Mouse (Mus musculus): ENCODE results near the gene Tsku. TPM values are rescaled to one million over a fixed set of nuclear protein-coding genes. Genes with fewer than 3 reads are reported as not detected.
A peak's percentile ranks its signal among the peaks of the same experiment; 100 is the strongest.

Gene Tsku
- polyA plus RNA-seq (2012; rRNA removed): 44.0 and 61.0 TPM in 2 replicates
- 28.6 and 31.4 TPM in 2 replicates for polyA plus RNA-seq (2014; fragmentation: Nextera tagmentation; extraction: Ambion mirVana)

- peak within 1 kb of the TSS; percentile 91 for H3K27ac ChIP-seq (replicated peaks; ENCODE audit: low read depth, low read length)
- 1% methylated on average over 44 of the region's 52 CpGs for WGBS
Measured at GRCm38 (mm10) chr7:98361063-98361652, at the start of gene Tsku. Tsku (minus strand) TSS chr7:98361328.

GRCm38 (mm10) chr7:98407615-98408014, 46.5 kb upstream of the Tsku start:
- 75% methylated on average over 5 of the region's 5 CpGs for WGBS
- Histone ChIP-seq H3K4me1 (ENCODE audit: control insufficient read depth, insufficient read depth, low read length) (no peaks in the 10 kb centered on the region), H3K9me3 (ENCODE audit: control insufficient read depth, low read length) (no peaks in the 10 kb centered on the region), H3K9ac (ENCODE audit: low read depth, low read length, severe bottlenecking) (no peak overlapping the region), H3K27ac (replicated peaks; ENCODE audit: low read depth, low read length) (no peak overlapping the region), H3K27me3 (ENCODE audit: control insufficient read depth, insufficient read depth, low read length) (no peaks in the 10 kb centered on the region), H3K36me3 (ENCODE audit: control insufficient read depth, insufficient read depth, low read length) (no peaks in the 10 kb centered on the region), H3K4me3 (replicated peaks; ENCODE audit: low read length) (no peak overlapping the region), H3K4me2 (replicated peaks; ENCODE audit: low read depth, low read length, severe bottlenecking) (no peak overlapping the region)
- no peak for DNase-seq (ENCODE audit: low spot score)
- ATAC-seq (ENCODE audit: low FRiP score, low read depth): no peak
- TF ChIP-seq POLR2A (IDR thresholded peaks at IDR 0.05; ENCODE audit: borderline replicate concordance, extremely low read depth, insufficient read depth, insufficient read length): no peak

More at GRCm38 (mm10) chr7:98361063-98361652, at the start of gene Tsku:
- Histone ChIP-seq H3K9me3 (ENCODE audit: control insufficient read depth, low read length) (no peaks in the 10 kb centered on the region), H3K4me3 (replicated peaks; ENCODE audit: low read length) (peak within 1 kb of the TSS; percentile 79), H3K9ac (ENCODE audit: low read depth, low read length, severe bottlenecking) (peak within 1 kb of the TSS; percentile 85), H3K4me2 (replicated peaks; ENCODE audit: low read depth, low read length, severe bottlenecking) (peak within 1 kb of the TSS; percentile 78), H3K27me3 (ENCODE audit: control insufficient read depth, insufficient read depth, low read length) (no peaks in the 10 kb centered on the region), H3K36me3 (ENCODE audit: control insufficient read depth, insufficient read depth, low read length) (no peaks in the 10 kb centered on the region), H3K4me1 (ENCODE audit: control insufficient read depth, insufficient read depth, low read length) (peaks cover 35% of the 10 kb centered on the region)
- DNase-seq (ENCODE audit: low spot score) (peak; percentile 98), ATAC-seq (ENCODE audit: low FRiP score, low read depth) (peak; percentile 95)
- TF ChIP-seq POLR2A (IDR thresholded peaks at IDR 0.05; ENCODE audit: borderline replicate concordance, extremely low read depth, insufficient read depth, insufficient read length): peak; percentile 66; the same call in 1 of the 2 replicates

GRCm38 (mm10) chr7:98403996-98404395, 42.9 kb upstream of the Tsku start:
- no peak overlapping the region for H3K4me3 ChIP-seq (replicated peaks; ENCODE audit: low read length)
- no peak overlapping the region for H3K4me2 ChIP-seq (replicated peaks; ENCODE audit: low read depth, low read length, severe bottlenecking)
- ATAC-seq (ENCODE audit: low FRiP score, low read depth): no peak
- no peak for DNase-seq (ENCODE audit: low spot score)
- no peaks in the 10 kb centered on the region for H3K4me1 ChIP-seq (ENCODE audit: control insufficient read depth, insufficient read depth, low read length)
- H3K27ac ChIP-seq (replicated peaks; ENCODE audit: low read depth, low read length): no peak overlapping the region
- H3K9me3 ChIP-seq (ENCODE audit: control insufficient read depth, low read length): no peaks in the 10 kb centered on the region
- TF ChIP-seq POLR2A (IDR thresholded peaks at IDR 0.05; ENCODE audit: borderline replicate concordance, extremely low read depth, insufficient read depth, insufficient read length): no peak
- H3K27me3 ChIP-seq (ENCODE audit: control insufficient read depth, insufficient read depth, low read length): no peaks in the 10 kb centered on the region
- H3K36me3 ChIP-seq (ENCODE audit: control insufficient read depth, insufficient read depth, low read length): no peaks in the 10 kb centered on the region
- no peak overlapping the region for H3K9ac ChIP-seq (ENCODE audit: low read depth, low read length, severe bottlenecking)
- 87% methylated on average over 4 of the region's 4 CpGs for WGBS

GRCm38 (mm10) chr7:98402582-98403574, 41.8 kb upstream of the Tsku start:
- WGBS: 45% methylated on average over 15 of the region's 15 CpGs
- no peak for ATAC-seq (ENCODE audit: low FRiP score, low read depth)
- no peak overlapping the region for H3K27ac ChIP-seq (replicated peaks; ENCODE audit: low read depth, low read length)

GRCm38 (mm10) chr7:98392466-98393201, 31.5 kb upstream of the Tsku start:
- Histone ChIP-seq H3K27ac (replicated peaks; ENCODE audit: low read depth, low read length) (no peak overlapping the region), H3K9me3 (ENCODE audit: control insufficient read depth, low read length) (no peaks in the 10 kb centered on the region), H3K27me3 (ENCODE audit: control insufficient read depth, insufficient read depth, low read length) (no peaks in the 10 kb centered on the region), H3K4me1 (ENCODE audit: control insufficient read depth, insufficient read depth, low read length) (peaks cover 12% of the 10 kb centered on the region), H3K4me2 (replicated peaks; ENCODE audit: low read depth, low read length, severe bottlenecking) (no peak overlapping the region), H3K36me3 (ENCODE audit: control insufficient read depth, insufficient read depth, low read length) (no peaks in the 10 kb centered on the region), H3K9ac (ENCODE audit: low read depth, low read length, severe bottlenecking) (no peak overlapping the region), H3K4me3 (replicated peaks; ENCODE audit: low read length) (no peak overlapping the region)
- WGBS: 89% methylated on average over 8 of the region's 8 CpGs
- no peak for TF ChIP-seq POLR2A (IDR thresholded peaks at IDR 0.05; ENCODE audit: borderline replicate concordance, extremely low read depth, insufficient read depth, insufficient read length)
- no peak for DNase-seq (ENCODE audit: low spot score)
- ATAC-seq (ENCODE audit: low FRiP score, low read depth): no peak

More at GRCm38 (mm10) chr7:98402582-98403574, 41.8 kb upstream of the Tsku start:
- no peak for TF ChIP-seq POLR2A (IDR thresholded peaks at IDR 0.05; ENCODE audit: borderline replicate concordance, extremely low read depth, insufficient read depth, insufficient read length)
- H3K4me3 ChIP-seq (replicated peaks; ENCODE audit: low read length): no peak overlapping the region
- no peaks in the 10 kb centered on the region for H3K4me1 ChIP-seq (ENCODE audit: control insufficient read depth, insufficient read depth, low read length)
- H3K36me3 ChIP-seq (ENCODE audit: control insufficient read depth, insufficient read depth, low read length): no peaks in the 10 kb centered on the region
- no peak for DNase-seq (ENCODE audit: low spot score)
- no peak overlapping the region for H3K4me2 ChIP-seq (replicated peaks; ENCODE audit: low read depth, low read length, severe bottlenecking)
- H3K9me3 ChIP-seq (ENCODE audit: control insufficient read depth, low read length): no peaks in the 10 kb centered on the region
- no peak overlapping the region for H3K9ac ChIP-seq (ENCODE audit: low read depth, low read length, severe bottlenecking)
- H3K27me3 ChIP-seq (ENCODE audit: control insufficient read depth, insufficient read depth, low read length): no peaks in the 10 kb centered on the region

All from limb, embryonic 14.5 days (tissue).